Mouse (Mus musculus) limb, embryonic 12.5 days (tissue): ENCODE results near the gene Agpat2. TPM values are rescaled to one million over a fixed set of nuclear protein-coding genes. Genes with fewer than 3 reads are reported as not detected.

Source experiments
- ATAC-seq: fragments of 200-750 bp; cut with Nextera tagmentation; 2 replicates; pipeline ENCODE4 v1.8.0; 2017; ENCODE audit warnings: low read depth, moderate TSS enrichment; ENCODE audit not compliant: insufficient number of reproducible peaks, insufficient read depth, low FRiP score, low TSS enrichment
- H3K27ac ChIP-seq: fragments of 300-500 bp; sonication (generic); 2 replicates; pipeline ENCODE4 v1.5.1; 2016; ENCODE audit warnings: mild to moderate bottlenecking, moderate library complexity
- H3K27me3 ChIP-seq: fragments of 300-500 bp; sonication (generic); 2 replicates; pipeline ENCODE4 v1.6.1; 2016; ENCODE audit warnings: mild to moderate bottlenecking, moderate library complexity
- H3K36me3 ChIP-seq: fragments of 300-500 bp; sonication (generic); 2 replicates; pipeline ENCODE4 v1.6.1; 2016; ENCODE audit warnings: mild to moderate bottlenecking, moderate library complexity
- H3K4me1 ChIP-seq: fragments of 300-500 bp; sonication (generic); replicated peaks from 2 replicates; pipeline ENCODE4 v1.6.1; 2016
- H3K4me2 ChIP-seq: fragments of 300-500 bp; sonication (generic); 2 replicates; pipeline ENCODE4 v1.6.1; 2016; ENCODE audit warnings: mild to moderate bottlenecking, moderate library complexity
- H3K4me3 ChIP-seq: fragments of 300-500 bp; sonication (generic); replicated peaks from 2 replicates; pipeline ENCODE4 v1.5.1; 2016; ENCODE audit warnings: mild to moderate bottlenecking
- H3K9ac ChIP-seq: fragments of 300-500 bp; sonication (generic); replicated peaks from 2 replicates; pipeline ENCODE4 v1.6.1; 2016; ENCODE audit warnings: mild to moderate bottlenecking, moderate library complexity
- H3K9me3 ChIP-seq: fragments of 300-500 bp; sonication (generic); 2 replicates; pipeline ENCODE4 v1.6.1; 2016; ENCODE audit warnings: mild to moderate bottlenecking, moderate library complexity
- WGBS: fragments of 180-500 bp; shearing (Covaris S2); methylation state at CpG from one replicate; pipeline ENCODE4 v1.1.7; 2016; 5-methylcytosine and 5-hydroxymethylcytosine counted together
- polyA plus RNA-seq: library from polyadenylated mRNA; unstranded; fragments of >200 nt; fragmentation: Nextera tagmentation; extraction: Ambion mirVana; gene quantifications from 2 replicates; pipeline ENCODE4 v1.2.1, GENCODE M21; 2016

The Agpat2 gene
- polyA plus RNA-seq, 1 experiment from 2014 or later = 17.1 TPM

DNA sequence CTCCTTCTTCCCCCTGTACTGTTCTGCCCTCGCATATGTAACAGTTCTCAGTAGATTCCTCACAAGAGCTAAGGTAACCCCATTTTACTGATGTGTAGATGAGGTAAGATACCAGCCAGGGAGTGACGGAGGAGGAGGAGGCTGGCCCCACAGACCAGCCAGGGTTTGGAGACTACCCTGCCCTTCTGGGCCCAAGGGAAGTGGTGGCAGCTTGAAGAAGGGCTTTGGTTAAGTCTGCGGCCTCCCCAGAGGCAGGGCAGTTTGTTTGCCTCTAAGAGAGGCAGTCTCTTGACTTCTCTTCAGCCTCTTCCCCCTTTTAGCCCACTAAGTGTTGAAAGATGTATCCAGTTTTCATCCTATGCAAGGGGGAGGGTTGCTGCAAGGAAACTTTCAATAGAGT is 2.4 kb upstream of the Agpat2 start:
- Histone ChIP-seq H3K4me1 (peaks cover 14% of the 10 kb centered on the region), H3K4me2 (no peak overlapping the region), H3K9me3 (no peaks in the 10 kb centered on the region), H3K36me3 (no peaks in the 10 kb centered on the region), H3K9ac (no peak overlapping the region; the same call in 1 of the 2 replicates), H3K27me3 (peaks cover 34% of the 10 kb centered on the region), H3K27ac (no peak overlapping the region), H3K4me3 (no peak overlapping the region)
- 85% methylated on average over 3 of the region's 3 CpGs for WGBS
- ATAC-seq = no peak

GRCm38 (mm10) chr2:26605331-26605730 is 1.1 kb upstream of the Agpat2 start:
- no peak for ATAC-seq
- H3K36me3 ChIP-seq = no peaks in the 10 kb centered on the region
- H3K27me3 ChIP-seq = peaks cover 34% of the 10 kb centered on the region
- no peaks in the 10 kb centered on the region for H3K9me3 ChIP-seq
- peaks cover 14% of the 10 kb centered on the region for H3K4me1 ChIP-seq
- WGBS = 77% methylated on average over 8 of the region's 8 CpGs
- H3K4me3 ChIP-seq = no peak overlapping the region
- no peak overlapping the region for H3K4me2 ChIP-seq
- H3K9ac ChIP-seq = no peak overlapping the region
- no peak overlapping the region for H3K27ac ChIP-seq

DNA sequence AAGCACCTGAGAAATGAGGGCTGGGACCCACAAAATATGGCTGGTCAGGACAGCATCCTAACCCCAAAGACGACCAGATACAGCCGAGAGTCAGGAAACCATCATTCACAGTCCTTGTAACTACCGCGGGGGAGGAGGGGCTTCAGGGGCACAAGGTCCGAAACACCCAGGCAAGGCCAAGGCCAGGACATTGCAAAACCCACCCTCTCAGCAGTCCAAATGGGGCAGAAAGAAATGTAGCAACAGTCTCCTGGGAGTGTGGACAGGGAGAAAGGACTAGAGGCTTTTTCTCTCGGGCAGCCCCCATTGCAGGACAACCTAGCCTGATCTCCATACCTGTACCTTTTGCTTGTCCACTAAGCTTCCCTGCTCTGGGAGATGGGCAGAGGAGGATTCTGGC is 1.1 kb downstream of the Agpat2 start:
- H3K4me3 ChIP-seq = peak overlapping the region; percentile 66

DNA sequence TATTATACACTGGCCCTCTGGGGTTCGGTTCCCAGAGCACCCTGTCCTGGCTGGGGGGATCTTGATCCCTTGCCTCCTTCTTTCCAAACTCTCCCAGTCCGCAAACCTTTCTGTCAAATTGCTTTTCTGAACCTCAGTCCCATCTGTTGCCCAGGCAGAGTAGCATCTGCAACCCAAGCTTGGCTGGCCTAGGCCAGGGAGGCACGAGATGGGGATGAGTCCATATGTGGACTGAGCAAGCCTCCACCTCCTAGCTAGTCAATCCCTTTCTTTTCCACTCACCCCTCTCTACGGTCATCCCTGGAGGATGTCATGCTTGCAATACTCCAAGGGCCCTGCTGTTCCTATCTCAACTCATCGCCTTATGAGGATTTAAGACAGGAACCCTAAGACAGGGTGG is 1.6 kb downstream of the Agpat2 start:
- H3K4me1 ChIP-seq = peaks cover 14% of the 10 kb centered on the region
- 88% methylated on average over 5 of the region's 5 CpGs for WGBS
- no peaks in the 10 kb centered on the region for H3K36me3 ChIP-seq
- peak overlapping the region; percentile 82 for H3K4me2 ChIP-seq
- ATAC-seq = no peak
- H3K9me3 ChIP-seq = no peaks in the 10 kb centered on the region
- peaks cover 32% of the 10 kb centered on the region for H3K27me3 ChIP-seq
- H3K4me3 ChIP-seq = peak overlapping the region; percentile 66; the same call in 1 of the 2 replicates
- peak overlapping the region; percentile 84; the same call in 1 of the 2 replicates for H3K9ac ChIP-seq
- no peak overlapping the region for H3K27ac ChIP-seq

More for the DNA sequence above, 1.1 kb downstream of the Agpat2 start:
- Histone ChIP-seq H3K9ac (peak overlapping the region; percentile 84), H3K27ac (peak overlapping the region; percentile 73; the same call in 1 of the 2 replicates), H3K36me3 (no peaks in the 10 kb centered on the region), H3K9me3 (no peaks in the 10 kb centered on the region), H3K4me1 (peaks cover 14% of the 10 kb centered on the region), H3K27me3 (peaks cover 34% of the 10 kb centered on the region), H3K4me2 (peak overlapping the region; percentile 82)
- ATAC-seq = no peak
- 17% methylated on average over 6 of the region's 6 CpGs for WGBS

DNA sequence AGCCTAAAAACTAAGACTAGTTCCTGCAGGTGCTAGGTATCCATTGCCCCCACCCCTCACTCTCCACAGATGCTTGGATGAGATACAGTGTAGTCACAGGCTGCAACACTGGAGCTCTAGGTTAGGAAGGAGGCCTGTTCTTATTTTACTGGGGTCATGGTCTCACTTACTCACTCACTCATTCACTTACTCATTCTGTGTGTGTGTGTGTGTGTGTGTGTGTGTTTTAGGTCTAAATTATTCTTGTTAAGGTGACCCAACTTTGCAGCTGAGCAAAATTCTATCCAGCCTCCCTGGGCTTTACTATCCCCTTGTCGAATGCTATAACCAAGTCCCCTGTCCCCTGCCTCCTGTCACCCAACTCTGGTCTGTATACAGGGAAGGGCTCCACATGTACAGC is 2.6 kb downstream of the Agpat2 start:
- Histone ChIP-seq H3K27ac (no peak overlapping the region), H3K4me1 (peaks cover 10% of the 10 kb centered on the region), H3K4me3 (no peak overlapping the region), H3K27me3 (peaks cover 23% of the 10 kb centered on the region), H3K9ac (no peak overlapping the region), H3K9me3 (no peaks in the 10 kb centered on the region), H3K4me2 (no peak overlapping the region), H3K36me3 (no peaks in the 10 kb centered on the region)
- 95% methylated on average over 1 of the region's 1 CpGs for WGBS
- ATAC-seq = no peak

- Histone ChIP-seq H3K4me3 (no peak overlapping the region), H3K4me1 (peaks cover 10% of the 10 kb centered on the region), H3K9me3 (no peaks in the 10 kb centered on the region), H3K9ac (no peak overlapping the region), H3K27ac (no peak overlapping the region), H3K27me3 (peaks cover 16% of the 10 kb centered on the region), H3K4me2 (no peak overlapping the region), H3K36me3 (peaks cover 3% of the 10 kb centered on the region; the same call in 1 of the 2 replicates)
- 97% methylated on average over 2 of the region's 2 CpGs for WGBS
- no peak for ATAC-seq
Observed at GRCm38 (mm10) chr2:26600664-26601063, 3.6 kb downstream of the Agpat2 start.

- 91% methylated on average over 4 of the region's 4 CpGs for WGBS
- no peak for ATAC-seq
Observed at GRCm38 (mm10) chr2:26599965-26600364, 4.3 kb downstream of the Agpat2 start.

GRCm38 (mm10) chr2:26598462-26598861 is 5.8 kb downstream of the Agpat2 start:
- H3K4me1 ChIP-seq = peaks cover 2% of the 10 kb centered on the region
- no peak overlapping the region for H3K4me3 ChIP-seq
- ATAC-seq = no peak
- peaks cover 23% of the 10 kb centered on the region for H3K36me3 ChIP-seq
- H3K27ac ChIP-seq = no peak overlapping the region
- WGBS = 81% methylated on average over 3 of the region's 3 CpGs
- no peak overlapping the region for H3K4me2 ChIP-seq
- no peak overlapping the region for H3K9ac ChIP-seq
- no peaks in the 10 kb centered on the region for H3K9me3 ChIP-seq
- H3K27me3 ChIP-seq = peaks cover 12% of the 10 kb centered on the region

More at GRCm38 (mm10) chr2:26599965-26600364, 4.3 kb downstream of the Agpat2 start:
- peaks cover 10% of the 10 kb centered on the region for H3K4me1 ChIP-seq
- peaks cover 12% of the 10 kb centered on the region for H3K27me3 ChIP-seq
- no peak overlapping the region for H3K4me3 ChIP-seq
- no peak overlapping the region for H3K4me2 ChIP-seq
- peaks cover 10% of the 10 kb centered on the region; the same call in 1 of the 2 replicates for H3K36me3 ChIP-seq
- no peaks in the 10 kb centered on the region for H3K9me3 ChIP-seq
- H3K9ac ChIP-seq = no peak overlapping the region
- no peak overlapping the region for H3K27ac ChIP-seq

- peaks cover 5% of the 10 kb centered on the region for H3K27me3 ChIP-seq
- peaks cover 29% of the 10 kb centered on the region for H3K36me3 ChIP-seq
- WGBS = 84% methylated on average over 2 of the region's 2 CpGs
- H3K4me1 ChIP-seq = no peaks in the 10 kb centered on the region
- no peaks in the 10 kb centered on the region for H3K9me3 ChIP-seq
- H3K4me2 ChIP-seq = no peak overlapping the region
- ATAC-seq = no peak
- H3K4me3 ChIP-seq = no peak overlapping the region
- H3K27ac ChIP-seq = no peak overlapping the region
- H3K9ac ChIP-seq = no peak overlapping the region
Observed at GRCm38 (mm10) chr2:26597810-26598209, 6.4 kb downstream of the Agpat2 start.

DNA sequence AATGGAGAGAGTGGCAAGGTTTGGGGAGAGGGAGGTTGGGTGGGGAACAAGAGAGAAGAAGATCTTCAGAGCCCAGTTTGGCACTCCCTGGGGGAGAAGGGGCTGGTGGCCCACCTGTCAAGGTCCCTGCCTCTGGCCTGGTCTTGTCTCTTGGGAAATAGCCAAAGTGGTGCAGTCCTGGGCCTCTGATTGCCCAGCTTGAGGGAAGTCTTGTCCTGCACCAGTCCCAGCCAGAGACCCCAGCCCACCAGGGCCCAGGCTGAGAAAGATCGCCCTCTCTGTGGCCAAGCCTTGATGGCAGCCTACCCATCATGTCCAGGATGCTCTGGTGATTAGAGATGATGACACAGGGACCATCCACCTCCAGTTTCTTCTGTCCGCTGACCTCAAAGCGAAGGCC is 7.3 kb downstream of the Agpat2 start:
- Histone ChIP-seq H3K9me3 (no peaks in the 10 kb centered on the region), H3K4me2 (no peak overlapping the region), H3K27ac (no peak overlapping the region), H3K27me3 (peaks cover 2% of the 10 kb centered on the region; the same call in 1 of the 2 replicates), H3K36me3 (peaks cover 34% of the 10 kb centered on the region), H3K4me3 (no peak overlapping the region), H3K9ac (no peak overlapping the region), H3K4me1 (no peaks in the 10 kb centered on the region)
- 91% methylated on average over 3 of the region's 3 CpGs for WGBS
- ATAC-seq = no peak

- Histone ChIP-seq H3K4me2 (no peak overlapping the region), H3K4me1 (no peaks in the 10 kb centered on the region), H3K27ac (no peak overlapping the region), H3K36me3 (peaks cover 37% of the 10 kb centered on the region), H3K4me3 (no peak overlapping the region), H3K9me3 (no peaks in the 10 kb centered on the region), H3K27me3 (no peaks in the 10 kb centered on the region), H3K9ac (no peak overlapping the region)
- 86% methylated on average over 11 of the region's 11 CpGs for WGBS
- ATAC-seq = no peak
Observed at GRCm38 (mm10) chr2:26595725-26596435, 8.3 kb downstream of the Agpat2 start.
